In genomic region chr17:28506895-28507294, GRCm38 (mm10) we compare ENCODE assay signal across 18 mouse cellular contexts. TPM values are rescaled to one million over a fixed set of nuclear protein-coding genes. Genes with fewer than 3 reads are reported as not detected.
DNase-seq lines count a peak whose midpoint lies in the region; ATAC-seq and TF ChIP-seq lines count a peak whose summit lies in the region.
"Had no signal": no experiment of that assay in that cellular context is flagged by ENCODE, and none has a peak within 500 bp of the region (broad histone marks: within the 10 kb centered on the region; RNA-seq: fewer than 3 reads in every experiment).

No protein-coding gene starts in this region.

- no peaks in the 10 kb centered on the region for H3K36me3 ChIP-seq in heart, postnatal 0 days (replicated peaks; ENCODE audit: control insufficient read depth, insufficient read depth, low read length)
- no peaks in the 10 kb centered on the region for H3K36me3 ChIP-seq in heart, embryonic 11.5 days (ENCODE audit: control insufficient read depth, insufficient read depth, low read length)
- H3K36me3 ChIP-seq in midbrain, embryonic 10.5 days, result no peaks in the 10 kb centered on the region
- H3K36me3 ChIP-seq in midbrain, embryonic 15.5 days (replicated peaks), result no peaks in the 10 kb centered on the region
- no peaks in the 10 kb centered on the region for H3K36me3 ChIP-seq in limb, embryonic 10.5 days
- H3K36me3 ChIP-seq in midbrain, postnatal 0 days (ENCODE audit: insufficient read depth, low read length), result no peaks in the 10 kb centered on the region
- H3K36me3 ChIP-seq: lung, embryonic 15.5 days had no signal

- H3K9ac ChIP-seq in heart, postnatal 0 days (replicated peaks; ENCODE audit: low read depth, low read length), result no peak overlapping the region; the same call in 1 of the 2 replicates
- H3K9ac ChIP-seq in heart, embryonic 11.5 days (ENCODE audit: low read depth, low read length), result no peak overlapping the region
- no peak overlapping the region for H3K9ac ChIP-seq in midbrain, embryonic 15.5 days
- H3K9ac ChIP-seq in midbrain, postnatal 0 days (replicated peaks; ENCODE audit: low read length, poor library complexity, severe bottlenecking), result no peak overlapping the region
- H3K9ac ChIP-seq: lung, embryonic 15.5 days had no signal

- DNase-seq in heart, postnatal 0 days (ENCODE audit: low spot score), result no peak
- DNase-seq in midbrain, embryonic 10.5 days (ENCODE audit: low spot score), result no peak
- no peak for DNase-seq in limb, embryonic 10.5 days (ENCODE audit: low spot score)
- DNase-seq in testis, postnatal 10 days (ENCODE audit: low spot score), result peak; percentile 64
- DNase-seq in layer of hippocampus, postnatal 25 days (ENCODE audit: extremely low spot score in 1 of 2, low spot score in 1 of 2), result no peak
- DNase-seq in midbrain, postnatal 0 days (ENCODE audit: low spot score), result no peak
- DNase-seq: adrenal gland, adult 8-10 months; cerebellum, adult 9-11 months; layer of hippocampus, adult 9-11 months had no signal

- no peak for ATAC-seq in heart, postnatal 0 days (ENCODE audit: insufficient read depth, low read depth)
- no peak for ATAC-seq in heart, embryonic 11.5 days (replicated peaks; ENCODE audit: insufficient number of reproducible peaks, low FRiP score, low TSS enrichment)
- no peak for ATAC-seq in midbrain, embryonic 15.5 days (replicated peaks)
- no peak for ATAC-seq in midbrain, postnatal 0 days (ENCODE audit: low FRiP score)
- ATAC-seq: intestine, postnatal 0 days had no signal

- H3K9me3 ChIP-seq in heart, postnatal 0 days (replicated peaks; ENCODE audit: control insufficient read depth, low read length), result no peaks in the 10 kb centered on the region
- H3K9me3 ChIP-seq in heart, embryonic 11.5 days (replicated peaks; ENCODE audit: control insufficient read depth, low read length), result no peaks in the 10 kb centered on the region
- no peaks in the 10 kb centered on the region for H3K9me3 ChIP-seq in midbrain, embryonic 10.5 days (replicated peaks)
- H3K9me3 ChIP-seq in midbrain, embryonic 15.5 days, result no peaks in the 10 kb centered on the region
- no peaks in the 10 kb centered on the region for H3K9me3 ChIP-seq in limb, embryonic 10.5 days (replicated peaks)
- no peaks in the 10 kb centered on the region for H3K9me3 ChIP-seq in midbrain, postnatal 0 days (ENCODE audit: low read length)
- H3K9me3 ChIP-seq: lung, embryonic 15.5 days had no signal

- no peak for TF ChIP-seq EP300 in heart, postnatal 0 days (IDR thresholded peaks at IDR 0.05; ENCODE audit: low read depth)

- peaks cover 11% of the 10 kb centered on the region for H3K4me1 ChIP-seq in heart, postnatal 0 days (ENCODE audit: control insufficient read depth, insufficient read depth)
- peaks cover 21% of the 10 kb centered on the region for H3K4me1 ChIP-seq in heart, embryonic 11.5 days (ENCODE audit: control insufficient read depth, insufficient read depth, low read length)
- H3K4me1 ChIP-seq in midbrain, embryonic 10.5 days, result peaks cover 40% of the 10 kb centered on the region
- 0 out of 2 replicates have a peak, but pooled peaks cover 7% of the 10 kb centered on the region for H3K4me1 ChIP-seq in midbrain, embryonic 15.5 days
- peaks cover 36% of the 10 kb centered on the region for H3K4me1 ChIP-seq in limb, embryonic 10.5 days
- no peaks in the 10 kb centered on the region for H3K4me1 ChIP-seq in midbrain, postnatal 0 days (ENCODE audit: insufficient read depth, low read length)

- H3K4me3 ChIP-seq in heart, postnatal 0 days (ENCODE audit: low read depth, low read length), result no peak overlapping the region
- H3K4me3 ChIP-seq in heart, embryonic 11.5 days (ENCODE audit: low read depth, low read length), result no peak overlapping the region
- no peak overlapping the region for H3K4me3 ChIP-seq in midbrain, embryonic 10.5 days
- no peak overlapping the region for H3K4me3 ChIP-seq in midbrain, embryonic 15.5 days
- no peak overlapping the region for H3K4me3 ChIP-seq in limb, embryonic 10.5 days
- no peak overlapping the region for H3K4me3 ChIP-seq in midbrain, postnatal 0 days (ENCODE audit: low read depth, low read length)
- H3K4me3 ChIP-seq: lung, embryonic 15.5 days had no signal

- no peaks in the 10 kb centered on the region for H3K27me3 ChIP-seq in heart, postnatal 0 days (ENCODE audit: control insufficient read depth, insufficient read depth, low read length)
- H3K27me3 ChIP-seq in heart, embryonic 11.5 days (ENCODE audit: control insufficient read depth, insufficient read depth, low read length), result no peaks in the 10 kb centered on the region
- peaks cover 16% of the 10 kb centered on the region for H3K27me3 ChIP-seq in midbrain, embryonic 10.5 days (ENCODE audit: low read depth, poor library complexity, severe bottlenecking)
- H3K27me3 ChIP-seq in midbrain, embryonic 15.5 days (replicated peaks), result 0 out of 2 replicates have a peak, but pooled peaks cover 4% of the 10 kb centered on the region
- H3K27me3 ChIP-seq in limb, embryonic 10.5 days (ENCODE audit: low read depth, poor library complexity, severe bottlenecking), result peaks cover 10% of the 10 kb centered on the region; the same call in 1 of the 2 replicates
- 0 out of 2 replicates have a peak, but pooled peaks cover 7% of the 10 kb centered on the region for H3K27me3 ChIP-seq in midbrain, postnatal 0 days (ENCODE audit: insufficient read depth, low read length)
- H3K27me3 ChIP-seq: lung, embryonic 15.5 days had no signal

- no peak for TF ChIP-seq CTCF in heart, postnatal 0 days (IDR thresholded peaks at IDR 0.05; ENCODE audit: low read depth)
- no peak for TF ChIP-seq CTCF in midbrain, postnatal 0 days (IDR thresholded peaks at IDR 0.05)

- WGBS in heart, postnatal 0 days, result 27% methylated on average over 5 of the region's 5 CpGs
- 11% methylated on average over 5 of the region's 5 CpGs for WGBS in heart, embryonic 11.5 days (ENCODE audit: insufficient replicate concordance)
- 20% methylated on average over 5 of the region's 5 CpGs for WGBS in midbrain, embryonic 10.5 days
- 23% methylated on average over 5 of the region's 5 CpGs for WGBS in midbrain, embryonic 15.5 days
- 13% methylated on average over 5 of the region's 5 CpGs for WGBS in limb, embryonic 10.5 days
- WGBS in midbrain, postnatal 0 days, result 25% methylated on average over 5 of the region's 5 CpGs

- H3K27ac ChIP-seq in heart, postnatal 0 days (ENCODE audit: low read depth), result peak overlapping the region; percentile 49; the same call in 1 of the 2 replicates
- H3K27ac ChIP-seq in heart, embryonic 11.5 days (ENCODE audit: low read depth, low read length), result no peak overlapping the region
- peak overlapping the region; percentile 29; the same call in 1 of the 2 replicates for H3K27ac ChIP-seq in midbrain, embryonic 10.5 days (replicated peaks)
- H3K27ac ChIP-seq in midbrain, embryonic 15.5 days, result no peak overlapping the region
- H3K27ac ChIP-seq in limb, embryonic 10.5 days, result peak overlapping the region; percentile 63
- no peak overlapping the region for H3K27ac ChIP-seq in midbrain, postnatal 0 days (ENCODE audit: low read depth, low read length)
- H3K27ac ChIP-seq: lung, embryonic 15.5 days had no signal

- H3K4me2 ChIP-seq in heart, postnatal 0 days (ENCODE audit: low read depth, low read length), result no peak overlapping the region
- H3K4me2 ChIP-seq in heart, embryonic 11.5 days, result no peak overlapping the region
- H3K4me2 ChIP-seq in midbrain, embryonic 15.5 days, result no peak overlapping the region
- no peak overlapping the region for H3K4me2 ChIP-seq in midbrain, postnatal 0 days (ENCODE audit: low read depth, low read length, poor library complexity, severe bottlenecking)
- H3K4me2 ChIP-seq: lung, embryonic 15.5 days had no signal

RNA-seq across cellular contexts. Expression of gene Fkbp5, which starts 10.4 kb away (rescaled TPM):
- total RNA-seq in heart, postnatal 0 days (2014; rRNA removed; ENCODE audit: low replicate concordance), result 19.4 and 37.3 TPM in 2 replicates
- polyA plus RNA-seq in heart, postnatal 0 days (2015; fragmentation: Nextera tagmentation; extraction: Ambion mirVana), result 7.6 and 8.3 TPM in 2 replicates
- 5.0 and 5.8 TPM in 2 replicates for polyA plus RNA-seq in heart, embryonic 11.5 days (2014; fragmentation: Nextera tagmentation; extraction: Ambion mirVana)
- polyA plus RNA-seq in midbrain, embryonic 10.5 days (2016; fragmentation: Nextera tagmentation; extraction: Ambion mirVana), result 28.9 and 31.9 TPM in 2 replicates
- 37.3 and 39.8 TPM in 2 replicates for polyA plus RNA-seq in midbrain, embryonic 15.5 days (2015; fragmentation: Nextera tagmentation; extraction: Ambion mirVana)
- polyA plus RNA-seq in limb, embryonic 10.5 days (2016; fragmentation: Nextera tagmentation; extraction: Ambion mirVana), result 32.5 and 32.6 TPM in 2 replicates
- total RNA-seq in layer of hippocampus, postnatal 25 days (2021), result 10 to 100 TPM; 62.5 to 85.0 TPM
- total RNA-seq in midbrain, postnatal 0 days (2014; rRNA removed), result 29.9 and 31.9 TPM in 2 replicates
- polyA plus RNA-seq in midbrain, postnatal 0 days (2015; fragmentation: Nextera tagmentation; extraction: Ambion mirVana), result 19.9 and 22.5 TPM in 2 replicates

RNA-seq across cellular contexts. Expression of gene Armc12, which starts 23.7 kb away (rescaled TPM):
- not detected in 2 replicates for total RNA-seq in heart, postnatal 0 days (2014; rRNA removed; ENCODE audit: low replicate concordance)
- not detected in 2 replicates for polyA plus RNA-seq in heart, postnatal 0 days (2015; fragmentation: Nextera tagmentation; extraction: Ambion mirVana)
- not detected in 2 replicates for polyA plus RNA-seq in heart, embryonic 11.5 days (2014; fragmentation: Nextera tagmentation; extraction: Ambion mirVana)
- polyA plus RNA-seq in midbrain, embryonic 10.5 days (2016; fragmentation: Nextera tagmentation; extraction: Ambion mirVana), result not detected in 2 replicates
- polyA plus RNA-seq in midbrain, embryonic 15.5 days (2015; fragmentation: Nextera tagmentation; extraction: Ambion mirVana), result not detected in 2 replicates
- not detected in 2 replicates for polyA plus RNA-seq in limb, embryonic 10.5 days (2016; fragmentation: Nextera tagmentation; extraction: Ambion mirVana)
- total RNA-seq in layer of hippocampus, postnatal 25 days (2021), result not detected
- total RNA-seq in midbrain, postnatal 0 days (2014; rRNA removed), result not detected in 2 replicates
- not detected in 2 replicates for polyA plus RNA-seq in midbrain, postnatal 0 days (2015; fragmentation: Nextera tagmentation; extraction: Ambion mirVana)
- total RNA-seq: adrenal gland, adult 8-10 months; hematopoietic stem cell, adult 5-6 weeks; left cerebral cortex, postnatal 14 days; megakaryocyte-erythroid progenitor cell, adult 5-6 weeks; neutrophil, adult 5-6 weeks had no signal
- polyA plus RNA-seq: intestine, postnatal 0 days; lung, embryonic 15.5 days; thymus, postnatal 0 days had no signal

RNA-seq across cellular contexts. Expression of gene Clpsl2, which starts 42.3 kb away (rescaled TPM):
- not detected in 2 replicates for total RNA-seq in heart, postnatal 0 days (2014; rRNA removed; ENCODE audit: low replicate concordance)
- polyA plus RNA-seq in heart, postnatal 0 days (2015; fragmentation: Nextera tagmentation; extraction: Ambion mirVana), result not detected in 2 replicates
- polyA plus RNA-seq in heart, embryonic 11.5 days (2014; fragmentation: Nextera tagmentation; extraction: Ambion mirVana), result not detected in 2 replicates
- polyA plus RNA-seq in midbrain, embryonic 10.5 days (2016; fragmentation: Nextera tagmentation; extraction: Ambion mirVana), result not detected in 2 replicates
- not detected in 2 replicates for polyA plus RNA-seq in midbrain, embryonic 15.5 days (2015; fragmentation: Nextera tagmentation; extraction: Ambion mirVana)
- polyA plus RNA-seq in limb, embryonic 10.5 days (2016; fragmentation: Nextera tagmentation; extraction: Ambion mirVana), result not detected in 2 replicates
- total RNA-seq in layer of hippocampus, postnatal 25 days (2021), result not detected
- total RNA-seq in midbrain, postnatal 0 days (2014; rRNA removed), result not detected in 2 replicates
- polyA plus RNA-seq in midbrain, postnatal 0 days (2015; fragmentation: Nextera tagmentation; extraction: Ambion mirVana), result not detected in 2 replicates
- total RNA-seq: adrenal gland, adult 8-10 months; hematopoietic stem cell, adult 5-6 weeks; left cerebral cortex, postnatal 14 days; megakaryocyte-erythroid progenitor cell, adult 5-6 weeks; neutrophil, adult 5-6 weeks had no signal
- polyA plus RNA-seq: intestine, postnatal 0 days; lung, embryonic 15.5 days; thymus, postnatal 0 days had no signal

RNA-seq across cellular contexts. Expression of gene Clps, which starts 53.7 kb away (rescaled TPM):
- not detected in 2 replicates for total RNA-seq in heart, postnatal 0 days (2014; rRNA removed; ENCODE audit: low replicate concordance)
- polyA plus RNA-seq in heart, postnatal 0 days (2015; fragmentation: Nextera tagmentation; extraction: Ambion mirVana), result not detected in 2 replicates
- polyA plus RNA-seq in heart, embryonic 11.5 days (2014; fragmentation: Nextera tagmentation; extraction: Ambion mirVana), result 0.73 TPM in 1 of 2 replicates, not detected in the other
- polyA plus RNA-seq in midbrain, embryonic 10.5 days (2016; fragmentation: Nextera tagmentation; extraction: Ambion mirVana), result not detected in 2 replicates
- polyA plus RNA-seq in midbrain, embryonic 15.5 days (2015; fragmentation: Nextera tagmentation; extraction: Ambion mirVana), result 0.36 TPM in 1 of 2 replicates, not detected in the other
- not detected in 2 replicates for polyA plus RNA-seq in limb, embryonic 10.5 days (2016; fragmentation: Nextera tagmentation; extraction: Ambion mirVana)
- not detected for total RNA-seq in layer of hippocampus, postnatal 25 days (2021)
- total RNA-seq in midbrain, postnatal 0 days (2014; rRNA removed), result not detected in 2 replicates
- not detected in 2 replicates for polyA plus RNA-seq in midbrain, postnatal 0 days (2015; fragmentation: Nextera tagmentation; extraction: Ambion mirVana)
- total RNA-seq: adrenal gland, adult 8-10 months; hematopoietic stem cell, adult 5-6 weeks; left cerebral cortex, postnatal 14 days; megakaryocyte-erythroid progenitor cell, adult 5-6 weeks; neutrophil, adult 5-6 weeks had no signal

Comparison
In these comparisons a context has a peak if more than half of its experiments do, and no peak if none do; other contexts are left out.
1. H3K27ac ChIP-seq: peak in heart, postnatal 0 days (single experiment), midbrain, embryonic 10.5 days (single experiment) and limb, embryonic 10.5 days (single experiment); none in heart, embryonic 11.5 days (single experiment), midbrain, embryonic 15.5 days (single experiment) and midbrain, postnatal 0 days (single experiment).